Mouse (Mus musculus) testis, postnatal 10 days (tissue): ENCODE results near the gene Ism1.

Experiments
- DNase-seq: peaks from one replicate; pipeline ENCODE4 v3.0.0; 2021; ENCODE audit warnings: low spot score

Gene Ism1

DNA sequence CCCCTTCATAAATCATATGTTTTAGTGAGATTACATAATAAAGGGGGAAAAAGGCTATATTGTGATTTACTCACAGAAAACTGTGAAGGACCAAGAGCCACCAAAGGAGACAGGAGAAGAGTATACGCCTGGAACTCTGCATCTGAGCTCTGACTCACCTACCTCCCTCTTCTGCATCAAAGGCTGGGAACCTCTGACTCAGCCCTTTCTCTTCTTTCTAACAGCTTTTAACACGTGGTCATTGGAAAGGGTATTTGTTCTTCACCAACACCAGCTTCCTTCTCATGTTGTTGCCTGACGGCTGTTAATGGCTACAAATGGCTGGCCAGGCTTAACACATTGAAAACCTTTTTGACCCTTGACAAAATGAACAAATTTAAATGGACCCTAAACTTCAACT lies 36.2 kb downstream of the Ism1 start:
- DNase-seq, result no peak

DNA sequence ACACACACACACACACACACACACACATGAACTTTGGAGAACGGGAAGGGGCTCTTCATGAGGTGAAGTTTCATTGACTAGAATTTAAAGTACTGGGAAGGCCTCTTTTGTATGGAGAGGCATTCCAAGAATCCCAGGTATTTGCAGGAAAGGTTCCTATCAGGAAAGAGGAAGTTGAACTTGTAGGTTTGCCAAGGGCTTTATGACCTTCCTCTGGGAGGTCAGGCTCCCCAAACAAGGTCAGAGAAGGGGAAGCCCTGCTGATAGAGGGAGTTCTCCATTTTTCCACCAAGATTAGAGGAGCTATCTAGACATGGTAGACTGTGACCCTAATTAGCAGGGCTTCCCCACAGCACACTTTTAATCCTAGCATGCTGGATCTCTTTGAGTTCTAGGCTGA lies 39.8 kb downstream of the Ism1 start:
- DNase-seq, result no peak

GRCm38 (mm10) chr2:139722700-139723099 lies 44.7 kb downstream of the Ism1 start:
- DNase-seq, result peak; percentile 80

DNA sequence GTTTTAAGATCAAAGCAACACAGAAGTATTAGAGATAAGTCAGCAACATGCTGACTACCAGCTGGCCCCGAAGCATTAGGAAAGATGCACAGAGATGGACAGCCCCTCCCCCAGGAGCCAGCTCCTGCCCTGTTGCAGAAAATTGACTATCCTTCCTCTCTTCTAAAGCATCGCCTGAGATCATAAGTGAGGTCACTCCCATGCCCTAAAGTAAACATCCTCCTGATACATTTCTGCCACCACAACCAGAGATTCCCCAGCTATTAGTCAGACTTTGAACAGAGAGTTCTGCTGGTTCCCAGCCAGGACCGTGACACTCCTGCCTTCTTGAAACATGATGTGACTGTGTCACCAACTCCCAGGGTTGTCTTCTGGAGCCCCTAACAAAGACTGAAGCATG lies 45.3 kb downstream of the Ism1 start:
- no peak for DNase-seq

DNA sequence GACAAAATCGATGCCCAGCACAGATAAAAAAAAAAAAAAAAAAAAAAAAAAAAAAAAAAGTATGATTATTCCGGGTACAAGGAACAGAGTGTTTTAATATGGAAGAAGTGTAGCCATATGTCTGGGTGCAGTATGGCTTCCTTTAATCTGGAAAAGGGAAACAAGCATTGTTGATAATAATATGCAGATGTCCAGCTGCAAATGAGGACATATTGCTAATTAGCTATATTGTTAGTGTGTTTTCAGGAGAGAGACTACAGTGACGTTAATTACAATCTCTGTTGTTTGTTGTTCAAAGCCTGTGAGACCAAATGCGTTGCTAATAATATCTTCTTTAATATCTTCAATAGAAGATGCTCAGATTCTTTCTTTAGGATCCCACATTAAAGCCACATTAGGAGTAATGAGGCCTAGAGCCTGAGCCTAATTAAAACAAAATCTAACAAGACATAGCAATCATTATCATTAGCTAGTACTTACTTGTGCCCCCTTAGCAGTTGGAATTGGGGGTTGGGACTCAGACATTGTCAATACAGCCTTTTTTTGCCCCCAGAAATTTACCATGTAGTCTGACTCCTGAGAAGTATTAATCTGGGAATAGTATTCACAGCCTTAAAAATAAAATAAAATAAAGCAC lies 46.3 kb downstream of the Ism1 start:
- no peak for DNase-seq

DNA sequence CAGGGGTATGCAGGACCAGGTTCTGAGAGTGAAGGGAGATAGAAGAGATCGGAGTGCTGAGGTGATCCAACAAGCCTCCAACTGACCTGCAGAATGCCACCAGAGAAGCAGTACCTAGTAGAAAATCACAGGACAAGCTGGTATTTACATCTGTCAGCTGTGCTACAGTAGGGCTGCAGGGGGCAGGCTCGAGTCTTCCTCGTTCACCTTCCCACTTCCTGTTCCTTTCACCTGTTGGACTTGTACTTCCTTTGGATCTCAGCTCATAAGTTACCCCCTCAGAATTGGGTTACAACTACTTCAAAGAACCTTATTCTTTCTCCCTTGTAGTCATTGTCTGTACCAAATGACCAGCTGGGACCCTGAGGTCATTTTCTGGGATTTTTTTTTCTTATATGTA lies 47.4 kb downstream of the Ism1 start:
- DNase-seq, result no peak

GRCm38 (mm10) chr2:139728060-139728459 lies 50.1 kb downstream of the Ism1 start:
- DNase-seq, result no peak

GRCm38 (mm10) chr2:139729377-139729776 lies 51.4 kb downstream of the Ism1 start:
- no peak for DNase-seq

- no peak for DNase-seq
Observed at GRCm38 (mm10) chr2:139742381-139742780, 64.4 kb downstream of the Ism1 start.

- DNase-seq, result no peak
Observed at GRCm38 (mm10) chr2:139757021-139757420, 79.0 kb downstream of the Ism1 start.

- DNase-seq, result no peak
Observed at GRCm38 (mm10) chr2:139757456-139757855, 79.5 kb downstream of the Ism1 start.

- no peak for DNase-seq
Observed at GRCm38 (mm10) chr2:139764355-139764754, 86.4 kb downstream of the Ism1 start.

- no peak for DNase-seq
Observed at GRCm38 (mm10) chr2:139774949-139775570, 97.1 kb downstream of the Ism1 start.

- DNase-seq, result no peak
Observed at GRCm38 (mm10) chr2:139776644-139777043, 98.7 kb downstream of the Ism1 start.

GRCm38 (mm10) chr2:139778283-139778682 lies 100.3 kb downstream of the Ism1 start:
- DNase-seq, result peak; percentile 49

DNA sequence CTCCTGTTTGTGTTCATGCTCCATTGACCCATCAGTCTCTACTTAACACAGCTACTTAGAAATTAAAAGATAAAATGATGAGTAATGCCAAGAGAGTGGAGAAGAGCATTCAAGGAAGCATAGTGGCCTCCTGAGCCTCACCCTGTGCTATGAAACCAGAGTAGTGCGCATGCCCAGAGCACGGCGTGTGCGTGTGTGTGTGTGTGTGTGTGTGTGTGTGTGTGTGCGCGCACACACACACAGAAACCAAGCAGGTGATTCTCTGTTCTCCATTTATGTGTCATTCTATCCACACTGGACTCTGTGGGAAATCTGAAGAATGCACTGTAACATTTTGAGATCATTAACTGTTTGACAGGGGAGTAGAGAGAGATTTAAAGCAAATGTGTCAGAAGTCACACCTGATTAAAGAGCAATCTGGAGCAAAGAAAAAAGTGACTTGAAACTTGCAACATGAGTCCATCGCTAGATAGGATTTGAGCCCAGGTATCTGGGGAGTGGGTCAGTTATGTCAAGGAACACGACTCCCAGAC lies 105.4 kb downstream of the Ism1 start:
- DNase-seq, result no peak

GRCm38 (mm10) chr2:139784465-139784864 lies 106.5 kb downstream of the Ism1 start:
- no peak for DNase-seq

- no peak for DNase-seq
Observed at GRCm38 (mm10) chr2:139784946-139785345, 107.0 kb downstream of the Ism1 start.

- no peak for DNase-seq
Observed at GRCm38 (mm10) chr2:139788658-139789057, 110.7 kb downstream of the Ism1 start.

DNA sequence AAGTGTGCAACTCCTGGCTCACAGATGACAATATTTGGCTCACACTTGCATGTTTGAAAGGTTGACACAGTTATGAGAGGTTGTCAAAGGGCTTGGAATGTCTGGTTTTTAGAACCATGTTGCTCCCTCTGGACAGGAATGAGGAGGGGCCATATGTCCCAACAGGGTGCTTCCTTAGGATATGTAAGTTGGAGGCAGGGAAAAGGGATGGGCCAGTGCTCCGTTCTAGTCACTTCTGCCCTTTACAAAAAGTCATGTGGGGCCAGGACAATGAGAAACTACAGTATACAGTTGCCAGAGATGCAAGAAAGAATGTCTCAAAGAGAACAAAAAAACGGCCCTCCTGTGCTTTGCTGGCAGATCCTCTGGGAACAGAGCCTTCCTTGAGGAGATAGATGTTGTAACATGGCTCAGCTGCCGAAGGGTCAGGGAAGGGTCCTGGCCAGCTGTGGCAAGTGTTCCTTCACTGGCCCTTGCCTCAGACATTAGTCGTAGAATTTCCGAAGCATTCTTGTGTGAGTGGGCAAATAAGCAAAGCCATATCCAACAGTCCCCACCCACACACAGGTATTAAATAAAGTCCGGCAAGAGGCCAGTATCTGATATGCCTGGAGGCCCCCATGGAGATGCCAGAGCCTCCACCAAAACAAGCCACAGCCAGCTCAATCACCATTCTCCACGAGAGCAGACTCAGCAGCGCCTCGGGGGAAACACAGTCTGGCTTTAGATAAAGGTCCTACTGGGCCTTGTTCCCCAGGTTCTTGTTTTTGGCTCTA lies 114.6 kb downstream of the Ism1 start:
- no peak for DNase-seq

GRCm38 (mm10) chr2:139804041-139804440 lies 126.1 kb downstream of the Ism1 start:
- DNase-seq, result no peak

- DNase-seq, result no peak
Observed at GRCm38 (mm10) chr2:139807887-139808286, 129.9 kb downstream of the Ism1 start.
